Mouse (Mus musculus): ENCODE results near the gene Lrr1. TPM values are rescaled to one million over a fixed set of nuclear protein-coding genes. Genes with fewer than 3 reads are reported as not detected.

Lrr1 gene
- polyA plus RNA-seq, 1 experiment from 2014 or later, result 1.9 TPM

GRCm38 (mm10) chr12:69143460-69143859 lies 25.2 kb upstream of the Lrr1 start:
- Histone ChIP-seq H3K27ac (ENCODE audit: low read length) (no peak overlapping the region), H3K36me3 (ENCODE audit: insufficient read depth, low read length) (no peaks in the 10 kb centered on the region), H3K4me2 (replicated peaks; ENCODE audit: low read depth, low read length) (no peak overlapping the region), H3K4me1 (ENCODE audit: insufficient read depth, low read depth, low read length) (no peaks in the 10 kb centered on the region), H3K9me3 (ENCODE audit: low read length) (no peaks in the 10 kb centered on the region), H3K27me3 (replicated peaks; ENCODE audit: insufficient read depth, low read length) (no peaks in the 10 kb centered on the region), H3K9ac (replicated peaks; ENCODE audit: low read depth) (no peak overlapping the region), H3K4me3 (ENCODE audit: low read depth, low read length) (no peak overlapping the region)
- DNase-seq (ENCODE audit: low spot score) (no peak), ATAC-seq (no peak)
- WGBS, result 67% methylated on average over 6 of the region's 6 CpGs
- TF ChIP-seq EP300 (IDR thresholded peaks at IDR 0.05), result no peak
- TF ChIP-seq CTCF (IDR thresholded peaks at IDR 0.05), result no peak

- H3K4me1 ChIP-seq (ENCODE audit: insufficient read depth, low read depth, low read length), result no peaks in the 10 kb centered on the region
- 88% methylated on average over 5 of the region's 5 CpGs for WGBS
- ATAC-seq, result no peak
Observed at GRCm38 (mm10) chr12:69147166-69147735, 21.4 kb upstream of the Lrr1 start.

GRCm38 (mm10) chr12:69150049-69150448 lies 18.6 kb upstream of the Lrr1 start:
- no peak for ATAC-seq
- Histone ChIP-seq H3K4me2 (replicated peaks; ENCODE audit: low read depth, low read length) (no peak overlapping the region), H3K27me3 (replicated peaks; ENCODE audit: insufficient read depth, low read length) (no peaks in the 10 kb centered on the region), H3K9ac (replicated peaks; ENCODE audit: low read depth) (no peak overlapping the region), H3K27ac (ENCODE audit: low read length) (no peak overlapping the region), H3K4me3 (ENCODE audit: low read depth, low read length) (no peak overlapping the region), H3K36me3 (ENCODE audit: insufficient read depth, low read length) (no peaks in the 10 kb centered on the region), H3K9me3 (ENCODE audit: low read length) (no peaks in the 10 kb centered on the region), H3K4me1 (ENCODE audit: insufficient read depth, low read depth, low read length) (no peaks in the 10 kb centered on the region)
- DNase-seq (ENCODE audit: low spot score), result no peak
- TF ChIP-seq EP300 (IDR thresholded peaks at IDR 0.05) (no peak), CTCF (IDR thresholded peaks at IDR 0.05) (no peak)
- 67% methylated on average over 13 of the region's 13 CpGs for WGBS

More at GRCm38 (mm10) chr12:69147166-69147735, 21.4 kb upstream of the Lrr1 start:
- H3K9ac ChIP-seq (replicated peaks; ENCODE audit: low read depth), result no peak overlapping the region
- no peak for DNase-seq (ENCODE audit: low spot score)
- no peak overlapping the region for H3K27ac ChIP-seq (ENCODE audit: low read length)
- no peaks in the 10 kb centered on the region for H3K9me3 ChIP-seq (ENCODE audit: low read length)
- H3K4me3 ChIP-seq (ENCODE audit: low read depth, low read length), result no peak overlapping the region
- H3K36me3 ChIP-seq (ENCODE audit: insufficient read depth, low read length), result no peaks in the 10 kb centered on the region
- no peak for TF ChIP-seq CTCF (IDR thresholded peaks at IDR 0.05)
- TF ChIP-seq EP300 (IDR thresholded peaks at IDR 0.05), result no peak
- no peaks in the 10 kb centered on the region for H3K27me3 ChIP-seq (replicated peaks; ENCODE audit: insufficient read depth, low read length)
- no peak overlapping the region for H3K4me2 ChIP-seq (replicated peaks; ENCODE audit: low read depth, low read length)

- WGBS, result 79% methylated on average over 2 of the region's 2 CpGs
- Histone ChIP-seq H3K27ac (ENCODE audit: low read length) (no peak overlapping the region), H3K9me3 (ENCODE audit: low read length) (no peaks in the 10 kb centered on the region), H3K4me3 (ENCODE audit: low read depth, low read length) (no peak overlapping the region), H3K4me1 (ENCODE audit: insufficient read depth, low read depth, low read length) (peaks cover 4% of the 10 kb centered on the region; the same call in 1 of the 2 replicates), H3K9ac (replicated peaks; ENCODE audit: low read depth) (no peak overlapping the region), H3K36me3 (ENCODE audit: insufficient read depth, low read length) (0 out of 2 replicates have a peak, but pooled peaks cover 4% of the 10 kb centered on the region), H3K27me3 (replicated peaks; ENCODE audit: insufficient read depth, low read length) (no peaks in the 10 kb centered on the region), H3K4me2 (replicated peaks; ENCODE audit: low read depth, low read length) (no peak overlapping the region)
- ATAC-seq (no peak), DNase-seq (ENCODE audit: low spot score) (no peak)
- no peak for TF ChIP-seq EP300 (IDR thresholded peaks at IDR 0.05)
- no peak for TF ChIP-seq CTCF (IDR thresholded peaks at IDR 0.05)
Observed at GRCm38 (mm10) chr12:69155923-69156322, 12.7 kb upstream of the Lrr1 start.

GRCm38 (mm10) chr12:69156436-69156835 lies 12.2 kb upstream of the Lrr1 start:
- no peaks in the 10 kb centered on the region for H3K9me3 ChIP-seq (ENCODE audit: low read length)
- 73% methylated on average over 4 of the region's 4 CpGs for WGBS
- peaks cover 4% of the 10 kb centered on the region; the same call in 1 of the 2 replicates for H3K4me1 ChIP-seq (ENCODE audit: insufficient read depth, low read depth, low read length)
- no peak overlapping the region for H3K4me2 ChIP-seq (replicated peaks; ENCODE audit: low read depth, low read length)
- 0 out of 2 replicates have a peak, but pooled peaks cover 4% of the 10 kb centered on the region for H3K36me3 ChIP-seq (ENCODE audit: insufficient read depth, low read length)
- no peak overlapping the region for H3K27ac ChIP-seq (ENCODE audit: low read length)
- H3K4me3 ChIP-seq (ENCODE audit: low read depth, low read length), result no peak overlapping the region
- DNase-seq (ENCODE audit: low spot score) (no peak), ATAC-seq (no peak)
- TF ChIP-seq EP300 (IDR thresholded peaks at IDR 0.05) (no peak), CTCF (IDR thresholded peaks at IDR 0.05) (no peak)
- no peak overlapping the region for H3K9ac ChIP-seq (replicated peaks; ENCODE audit: low read depth)
- H3K27me3 ChIP-seq (replicated peaks; ENCODE audit: insufficient read depth, low read length), result no peaks in the 10 kb centered on the region

- H3K4me2 ChIP-seq (replicated peaks; ENCODE audit: low read depth, low read length), result no peak overlapping the region
- no peak for ATAC-seq
- no peak for TF ChIP-seq CTCF (IDR thresholded peaks at IDR 0.05)
- TF ChIP-seq EP300 (IDR thresholded peaks at IDR 0.05), result no peak
Observed at GRCm38 (mm10) chr12:69157107-69157506, 11.5 kb upstream of the Lrr1 start.

More at GRCm38 (mm10) chr12:69157107-69157506, 11.5 kb upstream of the Lrr1 start:
- H3K4me3 ChIP-seq (ENCODE audit: low read depth, low read length), result no peak overlapping the region
- no peak overlapping the region for H3K9ac ChIP-seq (replicated peaks; ENCODE audit: low read depth)
- H3K27ac ChIP-seq (ENCODE audit: low read length), result no peak overlapping the region
- no peak for DNase-seq (ENCODE audit: low spot score)
- peaks cover 4% of the 10 kb centered on the region; the same call in 1 of the 2 replicates for H3K4me1 ChIP-seq (ENCODE audit: insufficient read depth, low read depth, low read length)
- no peaks in the 10 kb centered on the region for H3K27me3 ChIP-seq (replicated peaks; ENCODE audit: insufficient read depth, low read length)
- WGBS, result 90% methylated on average over 2 of the region's 2 CpGs
- no peaks in the 10 kb centered on the region for H3K9me3 ChIP-seq (ENCODE audit: low read length)
- H3K36me3 ChIP-seq (ENCODE audit: insufficient read depth, low read length), result 0 out of 2 replicates have a peak, but pooled peaks cover 4% of the 10 kb centered on the region

Data from lung, postnatal 0 days (tissue).